Mouse (Mus musculus) 416B (cell line): ENCODE measurements around the gene Zcchc14.
"Not testable (repeated sequence)": the region's sequence is repeated elsewhere in the genome, so short reads cannot be mapped to it uniquely, and the experiment has no call there.

Experiments
- DNase-seq: peaks from one replicate; pipeline ENCODE4 v3.0.0; 2011; ENCODE audit warnings: low read depth

The Zcchc14 gene

GRCm38 (mm10) chr8:121621879-121622278 is 30.8 kb downstream of the Zcchc14 start:
- peak; percentile 61 for DNase-seq

GRCm38 (mm10) chr8:121620801-121621516 is 31.7 kb downstream of the Zcchc14 start:
- DNase-seq = peak; percentile 43

- DNase-seq = peak; percentile 71
These were observed 33.2 kb downstream of the Zcchc14 start for GRCm38 (mm10) chr8:121619401-121619995.

- DNase-seq = no peak
These were observed 39.3 kb downstream of the Zcchc14 start for GRCm38 (mm10) chr8:121613419-121613818.

- no peak for DNase-seq
These were observed 42.8 kb downstream of the Zcchc14 start for GRCm38 (mm10) chr8:121609916-121610315.

- no peak for DNase-seq
These were observed 43.5 kb downstream of the Zcchc14 start for GRCm38 (mm10) chr8:121609251-121609650.

- DNase-seq = peak; percentile 51
These were observed 45.0 kb downstream of the Zcchc14 start for GRCm38 (mm10) chr8:121607661-121608060.

- DNase-seq = no peak
These were observed 48.9 kb downstream of the Zcchc14 start for GRCm38 (mm10) chr8:121603801-121604200.

GRCm38 (mm10) chr8:121602860-121603259 is 49.8 kb downstream of the Zcchc14 start:
- DNase-seq = peak; percentile 94

- no peak for DNase-seq
These were observed 50.3 kb downstream of the Zcchc14 start for GRCm38 (mm10) chr8:121602411-121602810.

- no peak for DNase-seq
These were observed 52.9 kb downstream of the Zcchc14 start for GRCm38 (mm10) chr8:121599842-121600241.

- peak; percentile 76 for DNase-seq
These were observed 53.8 kb downstream of the Zcchc14 start for GRCm38 (mm10) chr8:121598892-121599291.

- no peak for DNase-seq
These were observed 54.5 kb downstream of the Zcchc14 start for GRCm38 (mm10) chr8:121598190-121598589.

GRCm38 (mm10) chr8:121597492-121597891 is 55.2 kb downstream of the Zcchc14 start:
- not testable (repeated sequence) for DNase-seq

- DNase-seq = peak; percentile 64
These were observed 58.7 kb downstream of the Zcchc14 start for GRCm38 (mm10) chr8:121593983-121594382.

GRCm38 (mm10) chr8:121593293-121593692 is 59.4 kb downstream of the Zcchc14 start:
- no peak for DNase-seq

- peak; percentile 86 for DNase-seq
These were observed 61.3 kb downstream of the Zcchc14 start for GRCm38 (mm10) chr8:121591178-121592066.

- DNase-seq = peak; percentile 93
These were observed 62.2 kb downstream of the Zcchc14 start, which contains the start of gene Map1lc3b for GRCm38 (mm10) chr8:121590203-121591177. Map1lc3b (plus strand) TSS chr8:121590361.

GRCm38 (mm10) chr8:121589205-121589726 is 63.4 kb downstream of the Zcchc14 start:
- no peak for DNase-seq

- DNase-seq = no peak
These were observed 64.0 kb downstream of the Zcchc14 start for GRCm38 (mm10) chr8:121588750-121589149.
